Mouse (Mus musculus) small intestine, adult 2 months (tissue): ENCODE results near the gene Mfng. TPM values are rescaled to one million over a fixed set of nuclear protein-coding genes. Genes with fewer than 3 reads are reported as not detected.

Experiments
- H3K27ac ChIP-seq: fragments of 200-500 bp; 2 replicates; pipeline ENCODE4 v1.5.1; 2012; ENCODE audit warnings: low read depth, low read length, control low read depth, inconsistent platforms; ENCODE audit not compliant: insufficient read depth
- H3K27me3 ChIP-seq: fragments of 200-500 bp; 2 replicates; pipeline ENCODE4 v1.6.1; 2012; ENCODE audit warnings: mild to moderate bottlenecking, moderate library complexity, low read length, inconsistent platforms; ENCODE audit not compliant: control insufficient read depth, insufficient read depth
- H3K36me3 ChIP-seq: fragments of 200-500 bp; 2 replicates; pipeline ENCODE4 v1.6.1; 2012; ENCODE audit warnings: mild to moderate bottlenecking, low read length, control low read depth, inconsistent platforms; ENCODE audit not compliant: control insufficient read depth, insufficient read depth
- H3K4me1 ChIP-seq: fragments of 200-500 bp; 2 replicates; pipeline ENCODE4 v1.6.1; 2012; ENCODE audit warnings: low read length, inconsistent platforms, mixed read lengths; ENCODE audit not compliant: control insufficient read depth, insufficient read depth, insufficient read length
- H3K4me3 ChIP-seq: fragments of 200-500 bp; 2 replicates; pipeline ENCODE4 v1.5.1; 2012; ENCODE audit warnings: low read depth, mild to moderate bottlenecking, control low read depth, inconsistent platforms, low read length, moderate library complexity
- CTCF ChIP-seq: fragments of 200-500 bp; IDR thresholded peaks from 2 replicates; pipeline ENCODE4 v1.5.1; 2012; ENCODE audit warnings: low read depth, mild to moderate bottlenecking, control low read depth, inconsistent platforms, low read length, moderate library complexity, mixed read lengths; ENCODE audit not compliant: insufficient replicate concordance, insufficient read length; ENCODE audit errors: extremely low read depth
- POLR2A ChIP-seq: fragments of 200-500 bp; IDR thresholded peaks from 2 replicates; pipeline ENCODE4 v1.6.1; 2012; ENCODE audit warnings: low read depth, mild to moderate bottlenecking, control low read depth, inconsistent platforms, low read length, moderate library complexity
- WGBS: fragments of 180-500 bp; shearing (Covaris S2); methylation state at CpG from one replicate; pipeline ENCODE4 v1.1.7; 2018; 5-methylcytosine and 5-hydroxymethylcytosine counted together
- polyA plus RNA-seq: library from polyadenylated mRNA; depleted of rRNA; stranded (reverse); fragments of >200 nt; gene quantifications from 2 replicates; pipeline ENCODE4 v1.2.3, GENCODE M21; 2012

The Mfng gene
- polyA plus RNA-seq, 1 experiment: 7.9 TPM

DNA sequence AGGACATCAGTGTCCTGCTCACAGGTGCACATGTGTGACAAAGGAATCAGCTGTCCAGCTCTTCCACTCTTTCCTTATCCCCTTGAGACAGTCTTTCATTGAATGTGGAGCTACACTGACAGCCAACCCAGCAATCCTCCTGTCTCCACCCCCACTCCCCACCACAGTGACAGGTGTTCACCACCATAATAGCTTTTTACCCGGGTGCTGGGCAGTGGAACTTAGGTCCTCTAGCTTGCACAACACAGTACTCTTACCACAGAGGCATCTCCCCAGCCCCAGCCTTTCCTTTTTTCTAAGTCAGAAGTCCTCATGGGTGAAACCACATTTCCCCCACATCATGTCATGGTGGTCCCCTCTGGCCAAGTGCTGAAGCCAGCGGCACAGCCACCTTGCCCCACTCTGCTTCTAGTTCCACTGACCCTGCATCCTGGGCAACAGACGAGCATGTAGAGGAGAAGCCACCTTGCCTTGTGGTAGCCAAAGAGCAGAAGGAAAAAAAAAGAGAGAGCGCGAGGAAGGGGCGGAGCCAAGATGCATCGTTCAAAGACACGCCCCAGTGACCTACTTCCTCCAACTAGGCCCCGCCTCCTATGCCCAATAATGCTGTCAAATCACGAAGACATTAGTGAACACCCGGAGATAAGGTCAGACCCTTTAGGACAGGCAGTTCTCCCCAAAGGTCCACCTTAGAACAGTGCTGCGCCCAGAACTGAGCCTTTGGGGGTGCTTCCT is 42.8 kb downstream of the Mfng start:
- H3K27me3 ChIP-seq: no peaks in the 10 kb centered on the region
- H3K27ac ChIP-seq: no peak overlapping the region
- H3K4me3 ChIP-seq: no peak overlapping the region
- H3K36me3 ChIP-seq: no peaks in the 10 kb centered on the region
- 63% methylated on average over 12 of the region's 12 CpGs for WGBS
- H3K4me1 ChIP-seq: no peaks in the 10 kb centered on the region
- TF ChIP-seq POLR2A (no peak), CTCF (no peak)

DNA sequence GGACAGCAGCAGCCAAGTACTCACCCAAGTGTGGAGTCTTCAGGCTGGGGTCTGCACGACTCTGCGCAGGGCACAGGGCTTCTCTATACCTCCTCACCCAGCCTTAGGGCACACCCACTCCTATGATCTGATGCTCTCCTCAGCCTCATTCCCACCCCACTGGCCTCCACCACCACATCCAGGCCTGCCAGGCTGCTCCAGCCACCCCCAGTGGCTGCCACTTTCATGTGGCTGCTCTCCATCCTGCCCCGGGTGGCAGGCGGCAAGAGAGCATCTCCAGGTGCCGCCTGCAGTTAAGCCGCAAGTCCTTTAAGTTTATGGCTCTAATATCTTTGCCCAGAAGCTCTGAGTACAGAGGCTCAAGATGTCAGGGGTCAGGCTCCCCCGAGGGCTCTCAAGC is 46.6 kb downstream of the Mfng start:
- Histone ChIP-seq H3K4me3 (no peak overlapping the region), H3K36me3 (no peaks in the 10 kb centered on the region), H3K4me1 (no peaks in the 10 kb centered on the region), H3K27ac (no peak overlapping the region), H3K27me3 (peaks cover 2% of the 10 kb centered on the region; the same call in 1 of the 2 replicates)
- TF ChIP-seq CTCF: no peak
- no peak for TF ChIP-seq POLR2A
- 47% methylated on average over 7 of the region's 7 CpGs for WGBS

GRCm38 (mm10) chr15:78720532-78720931 is 52.7 kb downstream of the Mfng start:
- no peaks in the 10 kb centered on the region for H3K36me3 ChIP-seq
- no peaks in the 10 kb centered on the region; the same call in 1 of the 2 replicates for H3K4me1 ChIP-seq
- no peak overlapping the region for H3K4me3 ChIP-seq
- 49% methylated on average over 7 of the region's 7 CpGs for WGBS
- no peak for TF ChIP-seq CTCF
- TF ChIP-seq POLR2A: no peak
- H3K27me3 ChIP-seq: peaks cover 33% of the 10 kb centered on the region
- no peak overlapping the region for H3K27ac ChIP-seq

DNA sequence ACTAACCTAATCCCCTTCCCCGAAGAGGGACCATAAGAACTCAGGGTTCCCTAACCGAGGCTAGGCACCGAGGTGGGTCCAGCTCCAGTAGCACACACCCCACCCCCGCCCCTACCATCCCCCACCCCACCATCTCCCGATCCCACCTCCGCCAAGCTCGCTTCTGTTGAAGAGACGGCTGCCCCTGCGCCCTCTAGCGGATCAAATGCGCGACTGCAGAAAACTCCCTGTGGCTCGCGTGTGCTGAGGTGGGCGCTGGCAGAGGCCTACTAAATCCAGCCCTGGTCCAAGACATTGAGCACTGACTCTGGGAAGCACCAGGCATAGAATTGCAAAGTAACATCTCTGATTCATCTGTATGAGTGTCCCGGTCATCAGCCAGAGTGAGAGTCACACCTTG is 53.2 kb downstream of the Mfng start:
- H3K27ac ChIP-seq: no peak overlapping the region
- H3K4me1 ChIP-seq: no peaks in the 10 kb centered on the region; the same call in 1 of the 2 replicates
- H3K27me3 ChIP-seq: peaks cover 37% of the 10 kb centered on the region
- H3K36me3 ChIP-seq: no peaks in the 10 kb centered on the region
- no peak overlapping the region for H3K4me3 ChIP-seq
- WGBS: 5% methylated on average over 16 of the region's 16 CpGs
- no peak for TF ChIP-seq POLR2A
- peak; percentile 79; the same call in 1 of the 2 replicates for TF ChIP-seq CTCF

- WGBS: 12% methylated on average over 14 of the region's 14 CpGs
- no peak for TF ChIP-seq CTCF
- no peak for TF ChIP-seq POLR2A
- Histone ChIP-seq H3K27me3 (peaks cover 38% of the 10 kb centered on the region), H3K4me1 (no peaks in the 10 kb centered on the region; the same call in 1 of the 2 replicates), H3K27ac (no peak overlapping the region), H3K36me3 (no peaks in the 10 kb centered on the region), H3K4me3 (no peak overlapping the region)
Measured at GRCm38 (mm10) chr15:78719416-78719815, 53.9 kb downstream of the Mfng start.

GRCm38 (mm10) chr15:78718290-78719250 is 54.7 kb downstream of the Mfng start, which contains the start of gene Elfn2:
Gene Elfn2, minus strand, starts transcription at chr15:78718771.
- Histone ChIP-seq H3K27me3 (peaks cover 45% of the 10 kb centered on the region), H3K4me1 (no peaks in the 10 kb centered on the region; the same call in 1 of the 2 replicates), H3K27ac (no peak within 1 kb of the TSS), H3K36me3 (no peaks in the 10 kb centered on the region), H3K4me3 (0 out of 2 replicates have a peak within 1 kb of the TSS, but pooled peaks have one; percentile 8)
- no peak for TF ChIP-seq POLR2A
- TF ChIP-seq CTCF: no peak
- 4% methylated on average over 88 of the region's 89 CpGs for WGBS
